Mouse (Mus musculus): ENCODE measurements at regions not wholly inside any gene's neighbourhood (a gene's known extent, or its start where the extent isn't known, plus 50 kb on each side); places are given as distances from the start of the nearest gene placed in this dataset.

DNA sequence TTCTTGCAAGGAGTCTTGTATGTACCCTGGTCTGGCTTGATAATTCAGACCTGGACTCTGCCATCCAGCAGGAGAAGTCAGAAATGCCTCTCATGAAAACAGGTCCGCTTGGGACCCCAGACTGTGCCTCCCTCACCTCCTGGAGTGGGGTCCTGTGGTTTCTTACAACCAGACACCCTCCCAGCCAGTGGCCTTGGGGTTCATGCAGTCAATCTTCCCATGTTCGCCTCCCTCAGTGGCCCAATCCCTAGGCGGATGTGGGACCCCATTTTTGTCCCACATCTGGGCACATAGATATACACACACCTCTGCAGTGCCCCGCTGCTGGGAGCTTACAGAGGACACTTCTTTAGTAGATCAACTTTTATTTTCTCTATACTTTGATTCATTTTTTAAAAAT lies 217.7 kb downstream of the Lrfn2 start:
- no peak for DNase-seq

DNA sequence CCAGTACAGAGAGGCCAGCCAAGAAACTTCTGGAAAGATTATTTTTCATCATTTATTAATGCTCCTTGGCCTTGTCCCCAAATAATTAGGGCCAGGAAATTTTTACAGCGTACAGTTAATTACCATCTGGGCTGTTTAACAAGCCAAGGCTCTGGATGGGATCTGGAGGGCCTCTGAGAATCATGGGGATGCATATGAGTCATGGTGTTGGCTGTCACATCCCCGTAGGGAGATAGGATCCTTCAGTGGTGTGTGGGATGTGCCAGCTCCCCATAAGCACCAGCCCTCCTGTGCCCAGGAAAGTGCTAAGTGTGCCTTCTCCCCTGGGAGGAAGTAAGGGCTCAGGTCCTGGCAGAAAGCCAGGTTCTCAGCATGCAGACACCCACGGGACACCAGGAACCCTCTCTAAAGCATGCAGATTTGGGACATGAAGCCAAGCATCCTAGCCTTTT lies 218.8 kb downstream of the Lrfn2 start:
- peak; percentile 67 for DNase-seq

DNA sequence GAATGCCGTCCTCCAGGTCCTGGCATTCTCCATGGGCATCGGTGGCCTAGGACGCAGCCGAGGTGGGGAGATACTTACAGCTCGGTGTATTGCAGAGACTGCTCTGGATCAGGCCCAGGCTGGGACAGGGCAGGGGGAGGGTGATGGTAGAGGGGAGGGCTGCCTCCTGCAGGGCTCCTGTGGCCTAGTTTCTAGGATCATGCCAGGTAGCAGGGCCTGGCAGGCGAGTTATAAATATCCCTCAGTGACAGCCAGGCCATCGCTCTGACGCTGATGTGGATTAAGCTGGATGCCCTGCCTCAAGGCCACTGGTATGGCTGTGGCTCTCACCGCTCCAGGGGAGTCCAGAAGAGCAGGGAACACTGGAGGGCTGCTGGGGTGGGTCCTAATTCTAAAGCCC lies 221.8 kb downstream of the Lrfn2 start:
- no peak for DNase-seq

DNA sequence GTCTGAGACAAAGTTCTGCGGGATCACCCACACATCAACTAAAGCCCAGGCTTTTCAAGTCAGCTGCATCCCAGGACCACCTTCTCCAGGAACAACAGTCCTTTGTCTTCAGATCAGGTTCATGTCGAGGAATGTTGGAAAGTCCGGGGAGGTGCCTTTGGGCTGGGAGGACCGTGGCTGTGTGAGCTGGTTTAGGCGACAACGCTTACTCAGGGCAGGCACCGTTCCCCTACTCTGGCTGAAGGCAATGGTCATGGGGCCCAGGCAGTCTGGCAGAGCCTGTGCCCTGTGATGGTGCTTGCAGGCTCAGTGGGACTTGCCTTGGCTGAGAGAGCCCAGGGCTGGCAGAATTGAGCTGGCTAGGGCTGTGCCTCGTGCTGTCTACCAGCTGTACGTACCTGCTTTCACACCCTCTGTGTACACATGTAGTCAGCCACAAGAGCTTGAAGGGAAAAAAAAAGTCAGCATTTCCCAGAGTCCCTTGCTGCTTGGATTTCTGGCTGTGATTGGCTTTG lies 222.9 kb downstream of the Lrfn2 start:
- no peak for DNase-seq

DNA sequence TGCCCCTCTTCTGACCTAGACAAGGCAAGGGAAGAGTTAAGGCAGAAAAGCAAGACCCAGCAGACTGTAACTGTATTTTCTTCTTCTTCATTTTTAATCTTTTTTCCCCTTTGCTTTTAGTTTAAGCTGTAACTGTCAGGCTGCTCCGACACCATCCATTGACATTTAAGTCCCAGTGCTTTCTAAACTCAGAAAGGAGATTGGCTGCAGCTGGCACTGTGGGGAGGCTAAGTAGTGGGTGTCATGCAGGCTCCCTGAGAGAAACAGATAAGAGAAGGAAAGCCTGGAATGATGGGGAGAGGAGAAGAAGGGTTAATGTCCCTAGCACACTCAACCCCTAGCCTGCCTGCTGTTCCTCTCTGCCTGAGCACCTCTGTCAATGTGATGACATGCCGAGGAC lies 225.4 kb downstream of the Lrfn2 start:
- peak; percentile 37 for DNase-seq

DNA sequence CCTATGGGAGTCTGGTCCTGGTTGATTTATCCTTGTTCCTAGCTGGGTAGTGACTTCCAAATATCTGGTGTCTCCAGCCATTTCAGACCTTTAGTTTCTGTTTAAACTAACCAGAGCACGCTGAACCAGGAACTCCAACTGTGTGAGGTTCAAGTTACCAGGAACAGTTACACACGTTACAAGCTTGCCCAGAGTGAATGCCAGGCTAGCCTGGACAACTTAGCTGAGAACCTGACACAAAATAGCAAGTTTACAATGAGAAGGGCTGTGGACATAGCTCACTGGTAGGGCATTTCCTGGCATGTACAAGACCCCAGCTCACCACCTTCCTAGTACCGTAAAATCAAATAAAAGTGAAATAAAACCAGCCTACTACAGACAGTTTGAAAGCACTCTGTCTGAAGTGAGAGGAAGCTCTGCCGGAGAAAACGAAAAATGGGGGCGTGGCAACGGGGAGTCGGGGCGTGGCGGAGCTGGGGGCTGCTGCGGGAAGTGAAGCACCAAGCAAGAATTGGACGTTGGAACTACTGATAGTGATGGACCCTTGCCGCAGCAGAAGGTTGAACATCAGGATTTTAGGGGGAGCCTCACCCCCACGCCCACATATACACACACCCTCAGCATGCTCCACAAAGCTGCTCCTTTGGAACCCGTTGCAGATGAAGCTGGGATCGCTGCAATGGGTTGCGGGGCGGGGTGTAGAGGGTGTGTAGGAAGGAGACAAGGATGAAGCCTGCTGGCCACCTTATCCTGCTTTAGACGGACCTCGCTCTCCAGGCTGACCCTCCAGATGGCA lies 239.3 kb downstream of the Lrfn2 start:
- DNase-seq, result no peak

DNA sequence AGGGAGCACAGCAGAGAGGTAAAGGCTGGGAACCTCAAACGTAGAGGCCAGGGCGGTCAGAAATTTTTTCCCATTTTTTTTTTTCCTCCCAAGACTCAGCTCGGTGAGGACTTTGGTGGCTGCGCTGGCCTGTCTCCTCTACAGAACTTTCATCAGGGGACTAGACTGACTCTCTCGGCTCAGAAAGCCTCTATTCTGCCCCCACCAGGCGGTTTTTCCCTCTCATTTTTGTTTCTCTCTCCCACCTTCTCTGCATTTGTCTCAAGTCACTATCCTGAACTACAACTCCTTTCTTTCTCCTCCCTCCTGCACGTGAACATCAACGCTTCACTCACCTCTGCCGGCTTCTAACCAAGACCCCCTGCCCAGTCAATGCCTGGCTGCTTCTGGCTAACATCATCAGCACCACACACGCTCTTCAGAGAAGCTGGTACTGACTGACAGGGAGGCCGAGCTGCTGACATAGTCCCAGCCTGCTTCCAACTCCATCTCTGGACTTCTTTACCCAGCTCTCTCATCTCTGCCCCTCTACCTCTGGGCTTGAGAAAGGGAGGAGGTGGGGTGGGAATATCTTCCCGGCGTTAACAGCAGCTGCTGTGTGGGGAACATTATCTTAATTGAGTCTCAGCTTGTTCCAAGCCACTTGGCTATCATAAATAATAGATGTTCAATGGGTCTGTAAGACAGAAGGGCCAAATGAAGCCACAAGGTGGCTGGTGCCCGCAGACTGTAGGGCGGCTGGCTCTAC lies 240.0 kb downstream of the Lrfn2 start:
- DNase-seq, result no peak

DNA sequence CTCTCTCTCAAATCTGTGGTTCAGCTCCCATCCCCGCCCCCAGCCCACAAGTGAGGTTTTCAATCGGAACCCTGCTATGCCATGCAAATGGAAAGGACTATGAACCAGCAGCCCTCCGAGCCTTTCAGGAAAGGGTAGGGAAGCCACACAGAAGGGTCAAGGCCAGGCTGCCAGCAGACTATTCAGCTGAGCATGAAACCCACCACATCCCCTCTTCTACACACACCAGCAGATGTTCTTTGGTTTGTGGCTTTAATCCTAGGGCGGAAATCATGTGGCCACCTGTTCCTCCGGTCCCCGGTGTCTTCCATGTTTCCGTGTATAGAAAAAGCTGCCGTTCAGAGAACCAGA lies 240.6 kb downstream of the Lrfn2 start:
- no peak for DNase-seq

DNA sequence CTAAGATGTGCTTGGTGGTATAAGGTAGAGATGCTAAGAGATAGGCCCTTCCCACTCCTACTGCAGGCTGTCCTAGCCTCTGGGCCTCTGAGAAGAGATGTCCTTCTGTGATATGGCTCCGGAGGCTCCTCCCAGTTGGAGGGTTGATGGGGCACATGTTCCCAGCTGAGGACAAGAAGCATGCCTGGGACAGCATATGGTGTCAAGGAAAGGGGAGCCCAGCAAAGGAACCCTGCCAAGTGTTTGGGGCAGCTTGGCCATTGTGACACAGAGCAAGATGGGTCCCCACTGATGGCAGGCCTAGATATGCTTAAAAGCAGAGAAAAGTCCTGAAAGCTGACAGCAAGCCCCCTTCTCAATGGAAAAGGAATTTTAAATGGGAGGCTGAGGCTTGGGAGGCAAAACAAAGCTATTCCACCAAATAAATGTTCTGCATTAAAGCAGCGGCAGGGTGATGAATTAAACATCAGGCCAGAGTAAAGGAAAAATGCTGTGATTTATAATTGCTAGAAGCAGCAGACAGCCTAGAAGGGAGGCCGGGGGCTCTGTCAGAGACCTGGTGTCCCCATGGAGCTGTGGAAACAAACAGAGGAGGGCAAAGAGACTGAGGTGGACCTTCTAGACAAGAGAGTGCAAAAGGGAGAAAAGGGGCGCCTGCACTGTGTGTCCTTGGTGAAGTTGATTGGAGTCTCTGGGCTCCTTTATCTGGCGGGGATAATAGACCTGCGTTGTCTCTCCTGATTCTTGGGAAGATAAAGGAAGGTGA lies 246.0 kb downstream of the Lrfn2 start:
- DNase-seq, result no peak

DNA sequence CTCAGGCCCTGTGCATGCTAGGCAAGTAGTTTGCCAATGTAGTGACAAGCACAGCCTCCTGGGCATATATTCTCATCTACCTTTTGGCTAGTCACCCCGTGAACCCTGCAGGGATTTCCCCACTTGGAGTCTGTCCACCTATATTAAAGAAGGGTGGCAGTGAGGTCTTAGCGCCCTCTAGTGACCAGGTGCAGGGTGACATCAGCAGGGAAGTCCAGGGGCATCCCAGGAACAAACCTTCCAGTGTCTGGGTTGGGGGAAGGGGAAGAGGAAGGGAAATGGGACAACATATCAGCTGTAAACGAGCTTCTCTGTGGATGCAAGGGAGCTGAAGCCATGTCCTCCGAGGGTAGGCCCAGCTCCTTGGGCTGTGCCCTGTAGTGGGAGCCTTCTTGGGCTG lies 245.7 kb upstream of the Mocs1 start:
- no peak for DNase-seq

DNA sequence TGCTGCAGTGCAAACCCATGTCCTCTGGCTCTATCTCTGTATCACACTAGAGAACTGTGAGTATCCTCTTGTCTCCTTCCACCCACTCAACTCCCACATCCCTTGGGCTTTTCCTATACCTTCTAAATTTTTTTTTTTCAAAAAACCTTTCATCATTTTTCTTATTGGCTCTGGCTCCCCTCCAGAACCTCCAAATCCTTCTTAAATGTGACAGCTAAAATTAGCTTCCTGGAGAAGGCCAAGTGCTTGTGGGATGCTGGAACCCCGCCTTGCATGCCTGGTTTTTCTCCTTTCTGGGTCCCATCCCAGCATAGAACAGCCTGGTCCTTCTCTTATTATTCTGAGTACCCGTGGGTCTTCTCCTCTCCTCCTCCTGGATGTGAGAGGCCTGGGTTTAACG lies 244.2 kb upstream of the Mocs1 start:
- peak; percentile 52 for DNase-seq

DNA sequence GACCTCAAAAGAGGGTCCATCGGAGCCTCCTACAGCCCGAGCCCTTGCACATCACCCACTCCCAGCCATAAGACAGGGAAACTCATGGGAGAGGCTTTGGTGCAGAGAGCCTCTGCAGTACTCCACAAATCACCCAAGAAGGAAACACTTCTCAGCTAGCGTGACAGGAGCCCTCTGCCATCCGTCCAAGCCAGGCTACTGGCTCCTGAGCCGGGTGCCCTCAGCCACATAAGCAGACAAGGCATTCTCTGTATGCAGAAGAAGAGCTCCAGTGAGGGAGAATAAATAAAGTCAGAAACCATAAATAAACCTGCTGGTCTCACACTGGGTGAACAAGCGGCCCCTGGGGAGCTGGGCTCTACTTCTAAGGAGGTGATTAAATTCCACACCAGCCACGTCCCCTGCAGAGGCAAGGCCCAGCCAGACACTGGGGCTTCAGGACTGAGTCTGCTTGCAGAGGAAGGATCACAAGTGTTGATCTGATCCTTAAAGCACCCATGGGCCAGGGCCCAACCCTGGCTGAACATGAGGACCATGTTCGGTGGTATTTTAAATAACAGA lies 243.0 kb upstream of the Mocs1 start:
- no peak for DNase-seq

DNA sequence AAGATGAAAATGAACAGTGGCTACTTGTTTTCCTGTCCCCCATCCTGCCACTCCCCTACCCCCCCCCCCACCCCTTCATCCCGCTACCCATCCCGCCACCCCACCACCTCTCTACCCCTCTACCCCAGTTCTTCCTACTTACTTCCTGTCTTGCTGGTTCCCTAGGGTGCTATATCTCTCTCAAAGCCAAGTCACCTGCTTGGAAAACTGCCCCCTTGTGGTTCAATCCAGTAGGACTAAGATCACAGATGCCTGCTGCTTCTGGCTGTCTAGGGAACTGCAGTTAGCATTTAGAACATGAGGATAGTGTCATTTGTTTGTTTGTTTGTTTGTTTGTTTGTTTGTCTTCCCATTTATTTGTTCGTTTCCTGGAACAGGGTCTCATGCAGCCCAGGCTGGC lies 238.4 kb upstream of the Mocs1 start:
- DNase-seq, result no peak

DNA sequence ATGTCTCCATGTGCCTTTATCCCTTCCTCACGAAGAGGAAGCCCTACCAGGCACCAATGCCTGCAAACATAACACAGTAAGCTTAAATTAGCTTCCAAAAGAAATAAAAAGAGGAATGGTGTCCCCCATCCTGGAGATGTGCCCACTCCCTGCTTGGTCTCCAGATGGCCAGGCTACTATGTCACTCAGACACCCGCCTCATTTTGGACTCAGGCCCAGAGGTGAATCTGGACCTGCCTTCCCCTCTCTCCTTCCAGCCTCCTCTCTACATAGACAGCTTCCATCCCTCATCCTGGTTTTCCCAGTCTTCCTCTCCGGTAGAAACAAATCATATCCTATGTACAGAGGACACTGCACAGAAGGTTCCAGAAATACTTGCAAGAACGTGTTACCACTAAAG lies 237.8 kb upstream of the Mocs1 start:
- no peak for DNase-seq

DNA sequence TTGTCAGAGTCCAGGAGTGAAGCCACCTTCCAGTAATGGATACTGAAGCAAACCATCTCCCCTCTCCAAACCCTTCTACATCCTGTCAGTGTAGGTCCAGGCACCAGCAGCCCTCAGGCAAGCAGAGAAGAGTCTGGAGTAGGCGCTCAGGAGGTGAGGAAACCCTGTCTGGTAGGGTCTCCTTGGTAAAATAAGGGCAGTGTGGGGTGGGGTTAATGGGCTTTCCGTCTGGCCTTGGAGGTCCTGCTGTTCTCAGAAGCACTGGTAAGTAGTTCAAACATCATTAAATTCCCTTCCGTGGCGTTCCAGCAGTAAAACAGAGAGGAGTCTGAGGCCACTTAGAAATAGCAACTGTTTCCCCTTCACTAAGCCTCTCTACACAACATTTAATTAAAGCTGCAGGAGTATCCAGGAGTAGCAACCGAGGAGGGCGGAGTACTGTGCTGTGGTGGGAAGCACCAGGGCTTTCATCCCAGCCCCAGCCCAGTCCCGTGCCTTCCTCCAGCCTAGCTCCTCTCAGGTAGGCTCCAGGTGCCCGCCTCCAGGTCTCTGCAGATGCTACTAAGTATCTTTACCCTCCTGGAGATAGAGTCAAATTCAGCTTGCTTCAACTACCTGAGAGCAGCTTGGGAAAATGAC lies 232.0 kb upstream of the Mocs1 start:
- DNase-seq, result no peak

DNA sequence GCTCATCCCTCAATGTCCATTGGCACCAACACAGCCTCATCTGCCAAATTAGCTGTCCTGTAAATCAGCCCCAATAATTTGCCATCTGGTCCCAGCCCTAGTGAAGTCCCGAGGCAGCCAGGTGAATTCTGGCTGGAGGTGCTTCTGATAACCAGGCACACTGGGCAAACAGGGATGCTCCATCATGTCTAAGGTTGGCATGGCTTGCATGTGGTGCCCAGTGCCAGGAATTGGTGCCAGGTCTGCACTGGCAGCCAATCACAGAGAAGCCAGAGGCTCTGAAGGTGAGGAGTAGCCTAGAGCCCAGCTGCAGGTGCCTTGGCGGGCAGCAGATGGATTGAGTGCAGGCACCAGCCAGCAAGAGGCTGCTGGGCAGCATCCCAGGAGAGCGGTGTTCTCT lies 226.7 kb upstream of the Mocs1 start:
- DNase-seq, result no peak

DNA sequence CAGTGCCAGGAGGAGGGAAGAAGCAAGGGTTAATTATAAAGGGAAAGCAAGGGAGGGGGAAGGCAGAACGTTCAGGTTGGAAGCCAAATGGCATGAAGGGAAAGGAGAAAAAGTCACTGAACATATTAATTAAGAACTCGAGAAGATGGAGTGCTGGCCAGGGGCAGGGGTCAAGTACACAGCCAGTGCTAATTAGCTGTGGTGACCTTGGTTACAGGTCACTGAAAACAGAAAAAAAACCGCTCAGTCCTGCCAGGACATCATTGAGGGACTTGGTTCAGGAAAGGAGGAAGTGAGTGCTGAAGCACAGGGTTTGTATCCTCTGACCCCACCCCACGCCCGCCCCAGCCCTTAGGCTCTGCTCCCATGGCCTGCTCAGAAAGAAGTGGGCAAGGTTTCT lies 223.1 kb upstream of the Mocs1 start:
- no peak for DNase-seq

DNA sequence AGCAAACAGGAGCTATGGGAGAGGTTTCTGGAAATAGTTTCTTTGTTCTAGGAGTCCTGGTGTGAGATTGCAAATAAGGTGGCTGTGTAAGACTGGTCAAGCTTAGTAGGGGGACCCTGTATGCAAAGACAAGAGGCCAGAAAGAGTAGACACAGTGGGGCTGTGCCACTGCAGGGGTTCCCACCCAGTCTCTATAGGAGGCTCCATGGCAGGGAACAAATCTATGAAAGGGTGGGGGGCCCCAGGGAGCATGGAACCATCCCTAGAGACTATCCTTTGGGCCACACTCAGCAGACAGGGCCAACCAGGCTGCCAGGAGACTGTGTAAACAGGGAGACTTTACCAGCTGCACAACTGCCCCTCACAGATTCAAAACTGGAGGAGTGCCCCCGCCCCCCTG lies 222.6 kb upstream of the Mocs1 start:
- DNase-seq, result no peak

DNA sequence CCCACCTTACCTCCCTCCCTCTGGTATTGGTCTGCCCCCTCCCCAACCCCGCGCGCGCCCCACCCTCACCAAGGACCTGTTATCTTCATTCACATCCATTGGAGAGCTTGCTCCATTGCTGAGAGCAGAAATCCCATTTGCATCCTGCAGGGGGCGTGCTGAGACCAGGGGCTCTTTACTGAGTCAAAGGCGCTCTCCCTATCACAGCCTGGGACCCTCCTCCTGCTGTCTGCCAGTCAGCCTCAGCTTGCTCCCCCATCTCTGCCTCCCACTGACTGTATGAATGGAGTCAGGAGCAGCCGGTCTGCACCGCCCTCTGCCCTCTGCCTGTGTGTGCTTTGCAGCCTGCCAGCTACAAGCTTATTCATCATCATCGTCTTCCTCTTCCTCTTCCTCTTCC lies 221.5 kb upstream of the Mocs1 start:
- peak; percentile 49 for DNase-seq

DNA sequence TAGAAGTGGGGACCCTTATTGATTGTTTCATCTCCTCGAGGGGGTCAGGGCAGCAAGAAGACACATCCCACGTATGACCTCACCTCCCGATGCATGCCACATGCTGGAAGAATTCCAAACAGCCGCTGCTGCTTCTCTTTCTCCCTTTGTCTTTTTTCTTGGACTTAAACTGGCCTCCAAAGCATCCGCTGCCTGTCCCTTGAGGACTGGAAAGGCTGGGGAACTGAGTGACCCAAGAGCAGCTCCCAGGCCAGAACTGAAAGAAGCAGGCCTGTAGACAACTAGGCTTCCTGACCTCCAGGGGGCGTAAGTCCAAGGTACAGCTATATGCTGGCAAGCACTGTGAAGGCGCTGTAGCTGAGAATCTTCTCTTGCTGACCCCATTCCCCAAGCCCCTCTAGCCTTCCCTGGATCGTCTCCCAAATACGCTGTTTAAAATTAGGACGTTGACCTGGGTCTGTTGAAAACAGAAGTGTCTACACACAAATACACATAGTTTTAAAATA lies 219.8 kb upstream of the Mocs1 start:
- DNase-seq, result no peak

DNA sequence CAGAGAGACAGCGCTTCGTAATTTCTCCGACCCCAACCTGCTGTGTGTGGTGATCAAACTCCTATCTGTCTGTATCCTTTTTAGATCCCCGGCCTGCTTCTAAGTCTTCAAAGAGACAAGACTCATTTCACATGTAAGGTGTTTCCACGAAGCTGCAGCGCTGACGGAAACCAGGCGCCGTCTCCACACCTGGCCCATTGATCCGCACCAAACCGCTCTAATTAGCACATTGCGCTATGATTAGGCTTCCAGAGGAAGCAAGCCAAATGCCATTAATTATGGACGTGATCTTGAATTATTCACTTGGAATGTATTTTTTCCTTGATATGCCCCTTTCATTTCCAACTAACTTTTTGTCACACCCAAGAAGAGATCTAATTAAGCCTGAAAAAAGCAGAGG lies 215.2 kb upstream of the Mocs1 start:
- DNase-seq, result no peak

DNA sequence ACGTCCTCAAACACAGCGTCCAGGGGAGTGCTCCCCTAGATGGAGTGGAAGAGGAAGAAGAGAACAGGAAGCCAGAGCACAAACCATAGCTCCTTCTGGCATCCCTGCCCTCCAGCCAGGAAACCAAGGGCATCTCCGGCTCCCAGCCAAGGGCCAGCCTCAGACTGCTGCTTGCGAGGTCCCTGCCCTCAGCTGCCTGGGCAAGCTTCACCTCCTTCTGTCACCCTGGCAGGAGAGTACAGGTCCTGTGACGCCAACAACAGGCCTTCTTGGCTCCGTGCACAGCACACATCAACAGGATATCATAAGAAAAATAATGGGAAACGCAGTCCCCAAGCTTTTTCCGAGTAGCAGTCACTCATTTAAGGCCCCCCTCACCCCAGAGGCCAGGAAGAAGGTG lies 212.9 kb upstream of the Mocs1 start:
- DNase-seq, result no peak

Data from layer of hippocampus, adult 9-11 months (tissue).